Mouse (Mus musculus) intestine, embryonic 14.5 days (tissue): ENCODE data around the gene Rin2. TPM values are rescaled to one million over a fixed set of nuclear protein-coding genes. Genes with fewer than 3 reads are reported as not detected.

Source experiments
- ATAC-seq: fragments of 200-750 bp; cut with Nextera tagmentation; replicated peaks from 2 replicates; pipeline ENCODE4 v1.8.0; 2017; ENCODE audit warnings: low read depth, moderate number of reproducible peaks, moderate TSS enrichment, moderate library complexity; ENCODE audit not compliant: low FRiP score, low TSS enrichment
- DNase-seq: peaks from one replicate; pipeline ENCODE4 v3.0.0-alpha.2; 2018; ENCODE audit warnings: low spot score
- H3K27ac ChIP-seq: fragments of 300-500 bp; sonication (generic); 2 replicates; pipeline ENCODE4 v1.5.1; 2014; ENCODE audit warnings: low read depth, mild to moderate bottlenecking, control low read depth
- H3K27me3 ChIP-seq: fragments of 300-500 bp; sonication (generic); replicated peaks from 2 replicates; pipeline ENCODE4 v1.6.1; 2014; ENCODE audit warnings: low read length, control low read depth; ENCODE audit not compliant: control insufficient read depth, insufficient read depth
- H3K36me3 ChIP-seq: fragments of 300-500 bp; sonication (generic); 2 replicates; pipeline ENCODE4 v1.6.1; 2014; ENCODE audit warnings: low read length, control low read depth; ENCODE audit not compliant: control insufficient read depth, insufficient read depth
- H3K4me1 ChIP-seq: fragments of 300-500 bp; sonication (generic); replicated peaks from 2 replicates; pipeline ENCODE4 v1.6.1; 2014; ENCODE audit warnings: low read length, control low read depth, mixed read lengths; ENCODE audit not compliant: control insufficient read depth, insufficient read depth
- H3K4me2 ChIP-seq: fragments of 300-500 bp; sonication (generic); 2 replicates; pipeline ENCODE4 v1.6.1; 2014; ENCODE audit warnings: low read length
- H3K4me3 ChIP-seq: fragments of 300-500 bp; sonication (generic); 2 replicates; pipeline ENCODE4 v1.5.1; 2014; ENCODE audit warnings: low read depth, low read length, control low read depth, mixed read lengths
- H3K9ac ChIP-seq: fragments of 300-500 bp; sonication (generic); 2 replicates; pipeline ENCODE4 v1.6.1; 2014; ENCODE audit warnings: mild to moderate bottlenecking, low read length
- H3K9me3 ChIP-seq: fragments of 300-500 bp; sonication (generic); 2 replicates; pipeline ENCODE4 v1.6.1; 2016; ENCODE audit warnings: low read length, control low read depth; ENCODE audit not compliant: control insufficient read depth
- WGBS: fragments of 180-500 bp; shearing (Covaris S2); extraction: QIAGEN DNeasy Blood & Tissue Kit; methylation state at CpG from one replicate; pipeline ENCODE4 v1.1.7; 2014; 5-methylcytosine and 5-hydroxymethylcytosine counted together
- polyA plus RNA-seq: library from polyadenylated mRNA; unstranded; fragments of >200 nt; fragmentation: Nextera tagmentation; extraction: Ambion mirVana; gene quantifications from 2 replicates; pipeline ENCODE4 v1.2.1, GENCODE M21; 2014

Gene Rin2
- polyA plus RNA-seq, 1 experiment from 2014 or later = 25.0 TPM

DNA sequence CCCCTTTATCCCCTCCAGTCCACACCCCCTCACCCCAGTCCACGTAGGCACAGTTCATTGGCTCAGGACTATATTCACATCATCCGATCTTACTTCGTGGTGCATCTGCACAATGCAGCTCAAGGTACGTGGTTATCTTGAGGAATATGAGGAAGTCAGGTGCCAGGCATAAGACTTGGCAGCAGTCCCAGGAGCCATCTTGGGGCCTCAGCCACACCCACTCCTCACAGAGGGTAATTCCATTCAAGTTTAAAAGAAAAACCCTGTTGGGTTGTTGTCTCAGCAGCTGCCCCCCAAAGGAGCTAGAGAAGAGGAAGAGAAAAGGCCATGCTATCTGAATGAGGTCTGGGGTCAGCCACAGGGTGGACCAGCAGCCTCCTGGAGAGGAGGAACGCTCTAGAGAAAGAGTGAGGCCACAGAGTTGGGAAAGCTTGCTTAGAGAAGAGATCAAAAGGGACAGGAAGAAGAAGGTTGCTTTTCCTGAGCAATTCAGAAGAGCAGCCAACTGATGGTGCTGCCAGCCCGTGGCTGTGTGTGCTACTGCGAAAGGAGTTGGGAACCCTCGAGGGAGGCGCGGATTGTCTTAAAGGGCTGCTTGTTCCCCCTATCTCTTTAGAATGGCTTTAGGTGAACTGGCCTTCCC is 16.5 kb downstream of the Rin2 start:
- DNase-seq (no peak), ATAC-seq (no peak)
- Histone ChIP-seq H3K9me3 (no peaks in the 10 kb centered on the region), H3K36me3 (no peaks in the 10 kb centered on the region), H3K4me1 (no peaks in the 10 kb centered on the region), H3K4me3 (no peak overlapping the region), H3K27ac (no peak overlapping the region), H3K27me3 (no peaks in the 10 kb centered on the region), H3K4me2 (no peak overlapping the region), H3K9ac (no peak overlapping the region)
- 90% methylated on average over 10 of the region's 10 CpGs for WGBS

DNA sequence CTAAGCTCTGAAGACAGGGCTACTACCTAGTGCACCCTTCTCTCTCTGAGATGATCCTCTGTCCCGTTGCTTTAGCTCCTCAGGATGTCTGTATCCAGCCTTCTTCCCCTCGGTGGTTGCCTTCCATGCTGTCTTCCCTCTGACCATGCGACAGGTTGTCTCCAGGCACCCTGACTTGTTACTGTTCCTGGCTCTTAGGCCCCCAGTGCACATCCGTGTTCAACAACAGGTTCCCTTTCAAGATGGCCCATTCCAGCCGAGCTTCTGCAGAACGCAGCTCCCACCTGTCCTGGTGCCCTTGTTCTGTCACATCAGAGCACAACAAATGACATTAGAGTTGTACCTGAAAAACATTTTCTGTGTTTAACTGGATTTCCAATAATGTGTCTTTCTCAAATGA is 22.1 kb downstream of the Rin2 start:
- Histone ChIP-seq H3K9ac (no peak overlapping the region), H3K4me3 (no peak overlapping the region), H3K4me2 (no peak overlapping the region), H3K9me3 (no peaks in the 10 kb centered on the region), H3K27ac (no peak overlapping the region), H3K36me3 (no peaks in the 10 kb centered on the region), H3K4me1 (no peaks in the 10 kb centered on the region), H3K27me3 (no peaks in the 10 kb centered on the region)
- DNase-seq = peak; percentile 6
- 82% methylated on average over 6 of the region's 6 CpGs for WGBS
- ATAC-seq = no peak

DNA sequence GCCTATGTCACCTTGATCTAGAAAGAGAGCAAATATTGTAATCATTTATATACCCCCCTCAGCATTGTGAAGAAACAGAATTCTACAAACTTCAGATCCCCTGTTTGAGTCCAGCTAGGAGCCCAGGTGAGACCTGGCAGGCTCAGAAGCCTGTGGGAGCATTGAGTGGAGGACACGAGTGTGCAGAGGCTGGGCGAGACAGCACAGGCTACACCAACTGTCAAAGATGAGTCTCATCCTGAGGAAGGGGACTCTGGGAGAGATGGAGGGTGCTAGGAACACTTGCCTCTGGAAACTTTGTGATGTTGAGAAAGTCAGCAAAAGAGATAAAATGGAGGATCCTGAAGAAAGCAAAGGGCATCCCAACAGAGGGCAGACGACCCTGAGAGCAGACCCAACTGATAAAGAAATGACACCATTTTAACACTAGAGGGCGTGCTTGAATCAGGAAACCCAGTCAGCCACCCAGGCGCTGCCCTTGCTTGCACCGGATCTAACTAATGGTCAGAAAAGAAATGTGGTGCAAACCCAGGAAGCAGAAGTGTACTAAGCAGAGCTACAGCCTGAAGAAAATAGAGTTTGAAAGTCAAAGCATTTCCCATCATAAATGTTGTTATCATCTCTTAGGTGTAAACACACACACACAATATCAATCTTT is 24.5 kb downstream of the Rin2 start:
- no peak overlapping the region for H3K27ac ChIP-seq
- peak; percentile 59 for DNase-seq
- H3K9ac ChIP-seq = no peak overlapping the region
- H3K9me3 ChIP-seq = no peaks in the 10 kb centered on the region
- H3K36me3 ChIP-seq = no peaks in the 10 kb centered on the region
- no peak overlapping the region for H3K4me3 ChIP-seq
- WGBS = 36% methylated on average over 6 of the region's 6 CpGs
- no peak overlapping the region for H3K4me2 ChIP-seq
- peak; percentile 57; the same call in 1 of the 2 replicates for ATAC-seq
- H3K4me1 ChIP-seq = no peaks in the 10 kb centered on the region
- no peaks in the 10 kb centered on the region for H3K27me3 ChIP-seq

DNA sequence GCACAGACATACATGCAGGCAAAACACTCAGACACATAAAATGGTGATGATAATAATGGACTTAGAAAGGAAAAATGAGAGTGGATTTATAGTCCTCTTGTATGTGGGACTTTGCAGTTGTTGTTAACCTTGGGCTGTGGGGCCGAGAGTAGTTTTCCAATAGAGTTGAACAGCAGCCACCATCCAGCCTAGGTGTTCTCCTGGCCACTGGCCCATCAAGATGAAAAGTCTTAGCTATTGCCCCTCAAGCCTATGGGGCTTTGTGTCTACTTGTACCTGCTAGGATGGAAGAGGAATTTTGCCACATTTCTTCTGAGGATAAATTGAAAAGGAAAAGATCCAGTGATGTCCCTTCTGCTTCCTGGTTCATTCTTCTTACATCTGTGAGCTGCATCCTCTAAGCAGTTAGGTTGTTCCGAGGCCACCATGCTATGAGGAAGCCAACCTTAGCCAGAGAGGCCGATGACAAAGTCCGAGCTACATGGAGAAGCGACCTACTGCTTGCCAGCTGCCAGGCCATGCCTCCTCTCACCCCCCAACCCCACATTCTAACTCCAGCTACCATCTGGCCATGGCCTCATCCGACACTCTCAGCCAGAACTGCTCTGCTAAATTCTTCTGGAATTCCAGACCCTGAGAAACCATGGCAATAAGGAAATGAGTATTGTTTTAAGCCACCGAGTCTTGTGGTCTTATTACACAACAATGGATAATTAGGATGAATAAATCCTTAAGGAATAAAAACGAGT is 25.4 kb downstream of the Rin2 start:
- Histone ChIP-seq H3K4me1 (no peaks in the 10 kb centered on the region), H3K9me3 (no peaks in the 10 kb centered on the region), H3K9ac (no peak overlapping the region), H3K27ac (no peak overlapping the region), H3K4me3 (no peak overlapping the region), H3K27me3 (no peaks in the 10 kb centered on the region), H3K4me2 (no peak overlapping the region), H3K36me3 (no peaks in the 10 kb centered on the region)
- 66% methylated on average over 8 of the region's 8 CpGs for WGBS
- no peak for DNase-seq
- ATAC-seq = no peak

DNA sequence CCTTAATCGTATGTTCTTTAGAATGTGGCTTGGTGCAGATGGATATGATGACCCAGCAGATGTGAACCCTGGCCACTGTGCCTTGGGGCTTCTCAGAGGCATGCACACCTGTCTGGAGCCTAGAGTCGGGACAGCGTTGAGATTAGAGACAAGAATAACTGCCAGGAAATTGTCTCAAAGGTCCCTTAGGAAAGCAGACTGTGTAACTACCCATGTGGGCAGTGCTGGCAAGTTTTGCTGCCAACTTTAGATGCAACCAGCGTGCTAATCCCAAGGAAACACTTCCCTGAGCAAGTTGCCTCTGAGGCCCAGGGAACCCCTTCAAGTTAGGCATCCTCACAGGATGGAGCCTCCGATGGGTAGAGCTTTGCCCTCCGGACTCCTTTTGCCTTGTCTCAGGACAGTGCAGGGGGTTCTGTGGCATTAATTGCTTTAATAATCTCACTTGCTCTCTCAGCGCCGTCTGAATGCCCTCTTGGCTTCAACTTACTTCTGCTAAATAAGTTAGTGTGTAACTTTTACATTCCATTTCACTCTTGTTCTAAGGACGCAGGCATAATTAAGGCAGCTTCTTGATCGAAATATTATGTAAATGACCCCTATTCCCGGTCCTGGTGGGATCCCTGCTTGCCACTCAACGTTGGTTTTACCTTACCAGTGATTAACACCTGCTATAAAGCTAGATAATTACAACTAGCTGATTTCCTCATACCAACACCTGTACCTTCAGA is 26.8 kb downstream of the Rin2 start:
- WGBS = 85% methylated on average over 12 of the region's 12 CpGs
- Histone ChIP-seq H3K9ac (no peak overlapping the region), H3K4me2 (no peak overlapping the region), H3K36me3 (no peaks in the 10 kb centered on the region), H3K4me3 (no peak overlapping the region), H3K9me3 (no peaks in the 10 kb centered on the region), H3K27me3 (no peaks in the 10 kb centered on the region), H3K27ac (no peak overlapping the region), H3K4me1 (no peaks in the 10 kb centered on the region)
- DNase-seq = peak; percentile 27
- no peak for ATAC-seq

DNA sequence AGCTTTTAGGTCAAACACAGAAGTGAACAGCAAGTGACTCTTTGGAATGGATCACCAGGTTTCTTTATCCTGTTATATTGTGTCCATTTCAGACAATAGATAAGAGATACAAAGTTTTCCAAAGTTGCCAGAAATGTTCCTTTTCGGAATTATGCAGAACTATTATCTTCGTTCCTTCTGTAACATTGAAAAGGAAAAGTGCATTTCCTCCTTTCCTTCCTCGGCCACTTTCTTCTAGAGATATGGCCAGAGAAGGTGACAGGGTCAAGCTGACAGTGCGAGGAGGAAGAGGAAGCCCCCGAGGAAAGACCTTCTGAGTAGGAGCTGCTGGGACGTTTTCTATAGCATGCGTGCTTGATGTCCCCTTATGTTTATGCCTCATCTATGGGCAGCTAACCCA is 29.7 kb downstream of the Rin2 start:
- ATAC-seq (no peak), DNase-seq (no peak)
- Histone ChIP-seq H3K36me3 (no peaks in the 10 kb centered on the region), H3K4me2 (no peak overlapping the region), H3K4me3 (no peak overlapping the region), H3K9me3 (no peaks in the 10 kb centered on the region), H3K27me3 (no peaks in the 10 kb centered on the region), H3K27ac (no peak overlapping the region), H3K9ac (no peak overlapping the region), H3K4me1 (no peaks in the 10 kb centered on the region)
- WGBS = 83% methylated on average over 7 of the region's 7 CpGs

DNA sequence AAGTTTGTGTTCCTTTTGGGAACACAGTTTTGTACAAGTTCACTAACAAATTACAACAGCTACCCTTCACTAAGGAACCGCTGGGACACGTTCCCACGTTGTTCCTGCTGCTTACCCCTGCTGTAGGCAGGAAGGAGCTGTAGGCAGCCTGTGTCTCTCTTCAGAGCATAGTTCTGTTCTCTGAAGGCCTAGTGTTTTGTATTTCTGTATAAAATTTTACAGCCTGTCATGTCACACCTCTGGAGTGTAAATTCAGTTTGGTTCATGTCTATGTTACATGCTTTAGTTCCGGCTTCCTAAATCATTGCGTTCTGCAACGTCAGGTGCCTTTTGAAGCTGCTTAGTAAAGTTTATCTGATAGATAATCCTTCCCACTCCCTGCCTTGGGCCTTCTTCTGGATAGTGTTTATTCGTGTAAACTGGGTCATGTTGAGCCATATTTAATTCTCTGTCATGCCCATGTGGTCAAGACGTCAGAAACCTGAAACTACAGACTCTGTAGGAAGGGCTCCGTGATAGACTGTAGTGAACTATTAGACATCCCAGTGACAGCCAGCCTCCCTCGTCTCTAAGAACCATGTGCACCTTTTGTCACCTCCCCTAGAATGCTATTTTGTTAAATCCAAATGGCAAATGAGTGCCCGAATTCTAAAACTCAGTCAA is 34.8 kb downstream of the Rin2 start:
- no peak for ATAC-seq
- 50% methylated on average over 11 of the region's 11 CpGs for WGBS
- H3K27ac ChIP-seq = no peak overlapping the region
- H3K27me3 ChIP-seq = no peaks in the 10 kb centered on the region
- no peak overlapping the region for H3K9ac ChIP-seq
- 0 out of 2 replicates have a peak, but pooled peaks cover 2% of the 10 kb centered on the region for H3K36me3 ChIP-seq
- no peak overlapping the region for H3K4me2 ChIP-seq
- no peak overlapping the region for H3K4me3 ChIP-seq
- no peaks in the 10 kb centered on the region for H3K4me1 ChIP-seq
- peak; percentile 43 for DNase-seq
- H3K9me3 ChIP-seq = no peaks in the 10 kb centered on the region

DNA sequence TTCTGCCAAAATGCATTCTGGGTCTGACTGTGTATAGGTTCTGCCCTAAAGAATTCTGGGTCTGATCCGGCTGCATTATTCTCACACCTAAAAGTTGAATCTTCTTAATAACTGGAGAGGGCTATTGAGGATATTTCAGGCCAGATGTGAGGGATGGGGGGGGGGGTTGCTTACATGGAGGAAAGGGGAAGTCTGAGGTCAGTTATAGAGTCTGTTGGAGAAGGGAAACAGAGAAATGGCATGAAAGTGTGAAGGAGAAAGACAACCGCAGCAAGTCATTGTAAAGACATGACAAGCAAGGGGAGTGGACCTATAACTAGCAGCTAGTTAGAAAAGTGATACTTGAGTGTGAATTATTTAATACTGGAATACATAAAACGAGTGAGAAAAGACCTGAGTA is 36.5 kb downstream of the Rin2 start:
- WGBS = 55% methylated on average over 3 of the region's 3 CpGs
- DNase-seq (no peak), ATAC-seq (no peak)
- Histone ChIP-seq H3K9ac (no peak overlapping the region), H3K4me2 (no peak overlapping the region), H3K4me3 (no peak overlapping the region), H3K9me3 (no peaks in the 10 kb centered on the region), H3K27ac (no peak overlapping the region), H3K27me3 (no peaks in the 10 kb centered on the region), H3K36me3 (0 out of 2 replicates have a peak, but pooled peaks cover 2% of the 10 kb centered on the region), H3K4me1 (no peaks in the 10 kb centered on the region)
